Mouse (Mus musculus): ENCODE results near the gene Zfyve28. TPM values are rescaled to one million over a fixed set of nuclear protein-coding genes. Genes with fewer than 3 reads are reported as not detected.

Zfyve28 gene
- polyA plus RNA-seq, 2 experiments: 0.95 to 1.7 TPM

- Histone ChIP-seq H3K36me3 (ENCODE audit: control insufficient read depth, insufficient read depth, low read length) (peaks cover 27% of the 10 kb centered on the region), H3K4me2 (replicated peaks; ENCODE audit: low read depth, low read length, severe bottlenecking) (no peak overlapping the region), H3K27me3 (ENCODE audit: control insufficient read depth, insufficient read depth, low read length) (no peaks in the 10 kb centered on the region), H3K9me3 (ENCODE audit: control insufficient read depth, low read length) (no peaks in the 10 kb centered on the region), H3K9ac (ENCODE audit: low read depth, low read length, severe bottlenecking) (no peak overlapping the region), H3K4me1 (ENCODE audit: control insufficient read depth, insufficient read depth, low read length) (peaks cover 9% of the 10 kb centered on the region; the same call in 1 of the 2 replicates), H3K27ac (replicated peaks; ENCODE audit: low read depth, low read length) (0 out of 2 replicates have a peak overlapping the region, but pooled peaks have one; percentile 20), H3K4me3 (replicated peaks; ENCODE audit: low read length) (no peak overlapping the region)
- ATAC-seq (ENCODE audit: low FRiP score, low read depth) (no peak), DNase-seq (ENCODE audit: low spot score) (no peak)
- TF ChIP-seq POLR2A (IDR thresholded peaks at IDR 0.05; ENCODE audit: borderline replicate concordance, extremely low read depth, insufficient read depth, insufficient read length): no peak
- WGBS: 82% methylated on average over 4 of the region's 4 CpGs
These were observed 117.5 kb downstream of the Zfyve28 start for GRCm38 (mm10) chr5:34170726-34171125.

GRCm38 (mm10) chr5:34169954-34170353 lies 118.3 kb downstream of the Zfyve28 start:
- DNase-seq (ENCODE audit: low spot score) (no peak), ATAC-seq (ENCODE audit: low FRiP score, low read depth) (no peak)
- Histone ChIP-seq H3K9me3 (ENCODE audit: control insufficient read depth, low read length) (no peaks in the 10 kb centered on the region), H3K9ac (ENCODE audit: low read depth, low read length, severe bottlenecking) (peak overlapping the region; percentile 63), H3K36me3 (ENCODE audit: control insufficient read depth, insufficient read depth, low read length) (peaks cover 20% of the 10 kb centered on the region), H3K27ac (replicated peaks; ENCODE audit: low read depth, low read length) (peak overlapping the region; percentile 84), H3K27me3 (ENCODE audit: control insufficient read depth, insufficient read depth, low read length) (no peaks in the 10 kb centered on the region), H3K4me3 (replicated peaks; ENCODE audit: low read length) (peak overlapping the region; percentile 71), H3K4me1 (ENCODE audit: control insufficient read depth, insufficient read depth, low read length) (peaks cover 9% of the 10 kb centered on the region; the same call in 1 of the 2 replicates), H3K4me2 (replicated peaks; ENCODE audit: low read depth, low read length, severe bottlenecking) (peak overlapping the region; percentile 56)
- 81% methylated on average over 3 of the region's 3 CpGs for WGBS
- no peak for TF ChIP-seq POLR2A (IDR thresholded peaks at IDR 0.05; ENCODE audit: borderline replicate concordance, extremely low read depth, insufficient read depth, insufficient read length)

GRCm38 (mm10) chr5:34168950-34169891 lies 119.0 kb downstream of the Zfyve28 start, which contains the start of the genes Poln and Haus3:
Gene Poln (minus strand): TSS chr5:34169448.
Gene Haus3 (minus strand): TSS chr5:34169527.
- ATAC-seq (ENCODE audit: low FRiP score, low read depth): peak; percentile 100
- Histone ChIP-seq H3K9me3 (ENCODE audit: control insufficient read depth, low read length) (no peaks in the 10 kb centered on the region), H3K4me2 (replicated peaks; ENCODE audit: low read depth, low read length, severe bottlenecking) (peak within 1 kb of the TSS; percentile 56), H3K27ac (replicated peaks; ENCODE audit: low read depth, low read length) (peak within 1 kb of the TSS; percentile 84), H3K36me3 (ENCODE audit: control insufficient read depth, insufficient read depth, low read length) (peaks cover 19% of the 10 kb centered on the region), H3K27me3 (ENCODE audit: control insufficient read depth, insufficient read depth, low read length) (no peaks in the 10 kb centered on the region), H3K4me3 (replicated peaks; ENCODE audit: low read length) (peak within 1 kb of the TSS; percentile 71), H3K4me1 (ENCODE audit: control insufficient read depth, insufficient read depth, low read length) (peaks cover 9% of the 10 kb centered on the region; the same call in 1 of the 2 replicates), H3K9ac (ENCODE audit: low read depth, low read length, severe bottlenecking) (peak within 1 kb of the TSS; percentile 76)
- WGBS: under 1% methylated on average over 57 of the region's 57 CpGs
- peak; percentile 71; the same call in 1 of the 2 replicates for TF ChIP-seq POLR2A (IDR thresholded peaks at IDR 0.05; ENCODE audit: borderline replicate concordance, extremely low read depth, insufficient read depth, insufficient read length)
- peak; percentile 99 for DNase-seq (ENCODE audit: low spot score)

GRCm38 (mm10) chr5:34167857-34168256 lies 120.4 kb downstream of the Zfyve28 start:
- Histone ChIP-seq H3K4me2 (replicated peaks; ENCODE audit: low read depth, low read length, severe bottlenecking) (no peak overlapping the region; the same call in 1 of the 2 replicates), H3K4me1 (ENCODE audit: control insufficient read depth, insufficient read depth, low read length) (peaks cover 9% of the 10 kb centered on the region; the same call in 1 of the 2 replicates), H3K9ac (ENCODE audit: low read depth, low read length, severe bottlenecking) (no peak overlapping the region), H3K9me3 (ENCODE audit: control insufficient read depth, low read length) (no peaks in the 10 kb centered on the region), H3K36me3 (ENCODE audit: control insufficient read depth, insufficient read depth, low read length) (peaks cover 11% of the 10 kb centered on the region), H3K27ac (replicated peaks; ENCODE audit: low read depth, low read length) (no peak overlapping the region), H3K4me3 (replicated peaks; ENCODE audit: low read length) (0 out of 2 replicates have a peak overlapping the region, but pooled peaks have one; percentile 14), H3K27me3 (ENCODE audit: control insufficient read depth, insufficient read depth, low read length) (no peaks in the 10 kb centered on the region)
- 82% methylated on average over 4 of the region's 4 CpGs for WGBS
- no peak for DNase-seq (ENCODE audit: low spot score)
- no peak for TF ChIP-seq POLR2A (IDR thresholded peaks at IDR 0.05; ENCODE audit: borderline replicate concordance, extremely low read depth, insufficient read depth, insufficient read length)
- ATAC-seq (ENCODE audit: low FRiP score, low read depth): no peak

- no peak for ATAC-seq (ENCODE audit: low FRiP score, low read depth)
- Histone ChIP-seq H3K36me3 (ENCODE audit: control insufficient read depth, insufficient read depth, low read length) (peaks cover 17% of the 10 kb centered on the region), H3K4me3 (replicated peaks; ENCODE audit: low read length) (no peak overlapping the region), H3K9ac (ENCODE audit: low read depth, low read length, severe bottlenecking) (no peak overlapping the region), H3K9me3 (ENCODE audit: control insufficient read depth, low read length) (no peaks in the 10 kb centered on the region), H3K4me1 (ENCODE audit: control insufficient read depth, insufficient read depth, low read length) (peaks cover 9% of the 10 kb centered on the region; the same call in 1 of the 2 replicates), H3K27ac (replicated peaks; ENCODE audit: low read depth, low read length) (no peak overlapping the region), H3K4me2 (replicated peaks; ENCODE audit: low read depth, low read length, severe bottlenecking) (no peak overlapping the region), H3K27me3 (ENCODE audit: control insufficient read depth, insufficient read depth, low read length) (no peaks in the 10 kb centered on the region)
- TF ChIP-seq POLR2A (IDR thresholded peaks at IDR 0.05; ENCODE audit: borderline replicate concordance, extremely low read depth, insufficient read depth, insufficient read length): no peak
- no peak for DNase-seq (ENCODE audit: low spot score)
- WGBS: 85% methylated on average over 4 of the region's 4 CpGs
These were observed 122.5 kb downstream of the Zfyve28 start for GRCm38 (mm10) chr5:34165793-34166192.

All from limb, embryonic 14.5 days (tissue).